Mouse (Mus musculus) midbrain, embryonic 12.5 days (tissue): Measurements from ENCODE around the gene Arl5c. TPM values are rescaled to one million over a fixed set of nuclear protein-coding genes. Genes with fewer than 3 reads are reported as not detected.
A peak's percentile ranks its signal among the peaks of the same experiment; 100 is the strongest.

ENCODE experiments used
- ATAC-seq: fragments of 200-750 bp; cut with Nextera tagmentation; 2 replicates; pipeline ENCODE4 v1.8.0; 2017; ENCODE audit warnings: low read depth, moderate TSS enrichment, moderate library complexity; ENCODE audit not compliant: low FRiP score
- H3K27ac ChIP-seq: fragments of 300-500 bp; sonication (generic); replicated peaks from 2 replicates; pipeline ENCODE4 v1.5.1; 2016; ENCODE audit warnings: mild to moderate bottlenecking
- H3K27me3 ChIP-seq: fragments of 300-500 bp; sonication (generic); 2 replicates; pipeline ENCODE4 v1.6.1; 2016; ENCODE audit warnings: mild to moderate bottlenecking
- H3K36me3 ChIP-seq: fragments of 300-500 bp; sonication (generic); 2 replicates; pipeline ENCODE4 v1.6.1; 2016
- H3K4me1 ChIP-seq: fragments of 300-500 bp; sonication (generic); 2 replicates; pipeline ENCODE4 v1.6.1; 2016
- H3K4me2 ChIP-seq: fragments of 300-500 bp; sonication (generic); replicated peaks from 2 replicates; pipeline ENCODE4 v1.6.1; 2016; ENCODE audit warnings: mild to moderate bottlenecking, moderate library complexity
- H3K4me3 ChIP-seq: fragments of 300-500 bp; sonication (generic); 2 replicates; pipeline ENCODE4 v1.5.1; 2016; ENCODE audit warnings: mild to moderate bottlenecking
- H3K9ac ChIP-seq: fragments of 300-500 bp; sonication (generic); replicated peaks from 2 replicates; pipeline ENCODE4 v1.6.1; 2016; ENCODE audit warnings: mild to moderate bottlenecking, moderate library complexity
- H3K9me3 ChIP-seq: fragments of 300-500 bp; sonication (generic); 2 replicates; pipeline ENCODE4 v1.6.1; 2016; ENCODE audit warnings: mild to moderate bottlenecking
- WGBS: fragments of 180-500 bp; shearing (Covaris S2); methylation state at CpG from one replicate; pipeline ENCODE4 v1.1.7; 2016; 5-methylcytosine and 5-hydroxymethylcytosine counted together
- polyA plus RNA-seq: library from polyadenylated mRNA; unstranded; fragments of >200 nt; fragmentation: Nextera tagmentation; extraction: Ambion mirVana; gene quantifications from 2 replicates; pipeline ENCODE4 v1.2.1, GENCODE M21; 2016

Arl5c gene
- polyA plus RNA-seq, result 6.3 and 7.4 TPM in 2 replicates

DNA sequence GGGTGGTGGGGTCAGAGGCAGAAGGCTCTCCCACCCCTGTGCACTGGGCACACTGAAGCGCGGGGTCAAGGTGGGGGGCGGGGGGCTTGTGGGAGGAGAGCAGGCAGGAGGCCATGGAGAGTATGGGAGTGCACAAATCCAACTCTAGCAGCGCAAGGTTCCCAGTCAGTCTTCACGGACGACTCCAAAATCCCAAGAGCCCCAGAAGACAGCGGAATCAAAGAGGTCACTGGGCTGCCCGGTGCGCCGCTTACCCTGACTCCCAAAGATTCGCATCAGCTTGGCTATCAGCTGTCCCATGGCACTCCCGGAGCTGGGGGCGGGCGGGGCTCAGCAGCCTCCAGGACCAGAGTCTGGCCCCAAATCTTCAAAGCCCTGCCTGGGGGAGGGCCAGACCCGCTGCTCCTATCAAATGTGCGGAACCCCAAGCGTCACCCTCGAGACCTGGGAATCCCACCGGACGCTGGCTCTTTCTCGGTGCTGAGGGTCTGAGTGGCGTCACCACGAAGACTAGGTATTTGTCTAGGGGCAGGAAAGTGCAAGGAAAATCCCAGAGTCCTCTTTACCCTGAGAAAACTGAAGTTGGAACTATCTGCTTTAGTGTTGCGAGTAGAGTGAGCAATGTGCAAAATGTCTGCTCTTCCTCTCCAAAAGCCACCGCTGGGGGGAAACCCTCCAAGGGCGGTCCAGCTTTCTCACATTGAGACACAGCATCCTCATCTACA lies at the start of gene Arl5c:
Gene Arl5c (minus strand): TSS at position 618 of the 725 bp plus-strand sequence.
- H3K9me3 ChIP-seq, result no peaks in the 10 kb centered on the region
- peak; percentile 27; the same call in 1 of the 2 replicates for ATAC-seq
- H3K4me3 ChIP-seq, result peak within 1 kb of the TSS; percentile 47
- H3K27me3 ChIP-seq, result peaks cover 31% of the 10 kb centered on the region
- no peaks in the 10 kb centered on the region for H3K36me3 ChIP-seq
- H3K9ac ChIP-seq, result peak within 1 kb of the TSS; percentile 40
- WGBS, result under 1% methylated on average over 26 of the region's 26 CpGs
- H3K27ac ChIP-seq, result no peak within 1 kb of the TSS
- H3K4me1 ChIP-seq, result peaks cover 19% of the 10 kb centered on the region
- peak within 1 kb of the TSS; percentile 69 for H3K4me2 ChIP-seq

- H3K27me3 ChIP-seq, result peaks cover 45% of the 10 kb centered on the region
- WGBS, result 63% methylated on average over 4 of the region's 4 CpGs
- H3K4me2 ChIP-seq, result no peak overlapping the region
- H3K9me3 ChIP-seq, result no peaks in the 10 kb centered on the region
- H3K9ac ChIP-seq, result no peak overlapping the region
- ATAC-seq, result no peak
- no peaks in the 10 kb centered on the region for H3K36me3 ChIP-seq
- no peak overlapping the region for H3K4me3 ChIP-seq
- H3K4me1 ChIP-seq, result no peaks in the 10 kb centered on the region; the same call in 1 of the 2 replicates
- H3K27ac ChIP-seq, result no peak overlapping the region
These were observed 49.6 kb upstream of the Arl5c start for GRCm38 (mm10) chr11:98045596-98045995.

DNA sequence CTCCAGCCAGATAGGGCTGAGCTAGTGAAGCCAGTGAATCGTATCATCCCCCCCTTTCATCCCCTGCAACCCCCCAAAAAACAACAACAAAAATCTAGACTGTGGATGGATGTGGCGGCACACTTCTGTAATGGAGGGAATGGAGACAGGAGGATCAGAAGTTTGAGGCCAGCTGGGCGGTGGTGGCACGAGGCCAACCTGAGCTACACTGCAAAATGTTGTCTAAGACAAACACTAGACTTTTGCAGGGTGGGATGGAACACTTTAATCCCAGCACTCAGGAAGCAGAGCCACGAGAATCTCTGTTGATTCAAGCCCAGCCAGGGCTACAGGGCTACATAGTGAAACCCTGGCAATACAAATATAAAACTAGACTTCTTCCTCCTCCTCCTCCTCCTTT lies 48.1 kb upstream of the Arl5c start:
- H3K36me3 ChIP-seq, result no peaks in the 10 kb centered on the region
- H3K4me3 ChIP-seq, result no peak overlapping the region
- peaks cover 29% of the 10 kb centered on the region for H3K27me3 ChIP-seq
- H3K4me1 ChIP-seq, result no peaks in the 10 kb centered on the region
- 68% methylated on average over 5 of the region's 5 CpGs for WGBS
- no peaks in the 10 kb centered on the region for H3K9me3 ChIP-seq
- ATAC-seq, result no peak
- no peak overlapping the region for H3K27ac ChIP-seq
- H3K9ac ChIP-seq, result no peak overlapping the region
- no peak overlapping the region for H3K4me2 ChIP-seq

DNA sequence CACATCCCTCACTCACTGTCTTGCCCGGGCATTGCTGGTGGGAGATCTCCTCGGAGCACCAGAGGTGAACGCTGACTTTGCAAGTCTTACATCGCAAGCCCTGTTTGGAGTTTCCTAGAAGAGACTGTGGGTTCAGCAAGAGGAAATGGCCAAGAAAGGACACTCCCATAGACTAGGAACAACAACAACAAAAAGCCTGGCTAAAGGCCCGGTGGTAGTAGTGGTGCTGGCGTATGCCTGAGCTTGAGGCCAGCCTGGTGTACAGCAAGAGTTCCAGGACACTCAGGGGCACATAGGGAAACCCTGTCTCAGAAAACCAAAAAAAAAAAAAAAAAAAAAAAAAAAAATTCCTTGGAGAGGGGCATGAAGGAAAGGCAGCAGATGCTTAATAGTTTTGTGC lies 46.8 kb upstream of the Arl5c start:
- Histone ChIP-seq H3K4me1 (no peaks in the 10 kb centered on the region), H3K36me3 (no peaks in the 10 kb centered on the region), H3K27me3 (peaks cover 18% of the 10 kb centered on the region), H3K9me3 (no peaks in the 10 kb centered on the region), H3K4me3 (no peak overlapping the region), H3K9ac (no peak overlapping the region), H3K27ac (no peak overlapping the region), H3K4me2 (no peak overlapping the region)
- ATAC-seq, result no peak
- WGBS, result 89% methylated on average over 6 of the region's 6 CpGs

DNA sequence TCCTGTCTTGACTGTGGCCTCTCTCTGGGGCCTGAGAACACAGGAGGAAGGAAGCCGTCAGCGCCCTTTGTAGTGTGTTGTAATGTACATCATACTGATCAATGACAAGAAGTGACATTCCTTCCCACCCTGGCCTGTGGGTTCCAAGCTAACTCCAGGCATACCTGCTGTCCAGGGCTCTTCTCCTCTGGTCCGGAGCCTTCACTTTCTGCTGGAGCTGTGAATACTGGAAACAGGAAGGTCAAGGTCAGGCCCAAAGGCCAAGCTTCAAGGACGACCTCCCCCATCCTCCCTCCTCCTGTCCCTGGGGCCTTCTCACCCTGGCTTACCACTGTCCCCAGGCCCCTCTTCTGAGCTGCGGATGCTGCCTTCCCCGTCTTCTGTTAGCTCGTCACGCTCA lies 45.0 kb upstream of the Arl5c start:
- Histone ChIP-seq H3K9me3 (no peaks in the 10 kb centered on the region), H3K4me1 (peaks cover 7% of the 10 kb centered on the region), H3K9ac (no peak overlapping the region), H3K27ac (no peak overlapping the region), H3K4me3 (no peak overlapping the region), H3K4me2 (no peak overlapping the region), H3K36me3 (no peaks in the 10 kb centered on the region), H3K27me3 (peaks cover 31% of the 10 kb centered on the region)
- ATAC-seq, result no peak
- 72% methylated on average over 8 of the region's 8 CpGs for WGBS

- H3K4me2 ChIP-seq, result no peak overlapping the region
- WGBS, result 64% methylated on average over 14 of the region's 14 CpGs
- H3K36me3 ChIP-seq, result no peaks in the 10 kb centered on the region
- no peak overlapping the region for H3K9ac ChIP-seq
- no peaks in the 10 kb centered on the region for H3K9me3 ChIP-seq
- no peak overlapping the region for H3K4me3 ChIP-seq
- no peak for ATAC-seq
- H3K27ac ChIP-seq, result no peak overlapping the region
- H3K4me1 ChIP-seq, result peaks cover 23% of the 10 kb centered on the region
- peaks cover 27% of the 10 kb centered on the region for H3K27me3 ChIP-seq
These were observed 41.9 kb upstream of the Arl5c start for GRCm38 (mm10) chr11:98037871-98038270.

DNA sequence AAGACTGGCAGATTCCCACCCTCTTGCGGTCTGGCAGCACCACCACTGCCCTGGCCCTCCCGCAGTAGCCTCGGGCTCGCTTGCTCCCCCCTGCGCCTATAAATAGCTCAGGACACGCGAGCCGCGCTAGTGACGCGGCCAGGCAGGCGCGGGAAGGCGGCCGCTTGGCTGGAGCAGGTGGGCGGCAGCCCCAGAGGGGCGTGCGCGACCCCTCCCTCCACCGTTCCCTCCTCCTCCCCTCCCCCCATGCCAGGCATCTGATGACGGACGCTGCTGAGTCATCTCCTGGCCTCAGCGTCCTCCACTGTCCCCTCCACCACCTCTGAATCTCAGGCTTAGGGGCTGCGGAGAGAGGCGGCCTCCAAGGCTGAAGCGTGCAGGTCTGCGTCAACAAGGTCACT lies 40.0 kb upstream of the Arl5c start:
- Histone ChIP-seq H3K27ac (no peak overlapping the region), H3K4me2 (peak overlapping the region; percentile 75), H3K9ac (peak overlapping the region; percentile 49), H3K36me3 (peaks cover 3% of the 10 kb centered on the region), H3K9me3 (no peaks in the 10 kb centered on the region), H3K27me3 (peaks cover 27% of the 10 kb centered on the region), H3K4me3 (peak overlapping the region; percentile 40), H3K4me1 (peaks cover 23% of the 10 kb centered on the region)
- peak; percentile 62; the same call in 1 of the 2 replicates for ATAC-seq
- under 1% methylated on average over 27 of the region's 27 CpGs for WGBS

GRCm38 (mm10) chr11:98034840-98035239 lies 38.9 kb upstream of the Arl5c start:
- Histone ChIP-seq H3K4me2 (no peak overlapping the region; the same call in 1 of the 2 replicates), H3K36me3 (peaks cover 14% of the 10 kb centered on the region), H3K27me3 (peaks cover 27% of the 10 kb centered on the region), H3K9me3 (no peaks in the 10 kb centered on the region), H3K9ac (no peak overlapping the region), H3K27ac (peak overlapping the region; percentile 58; the same call in 1 of the 2 replicates), H3K4me3 (no peak overlapping the region), H3K4me1 (peaks cover 23% of the 10 kb centered on the region)
- WGBS, result 19% methylated on average over 4 of the region's 4 CpGs
- ATAC-seq, result peak; percentile 28; the same call in 1 of the 2 replicates

- peaks cover 27% of the 10 kb centered on the region for H3K27me3 ChIP-seq
- H3K9ac ChIP-seq, result no peak overlapping the region
- WGBS, result 88% methylated on average over 5 of the region's 5 CpGs
- H3K4me1 ChIP-seq, result peaks cover 23% of the 10 kb centered on the region
- no peak overlapping the region for H3K4me2 ChIP-seq
- ATAC-seq, result no peak
- H3K27ac ChIP-seq, result no peak overlapping the region
- peaks cover 21% of the 10 kb centered on the region for H3K36me3 ChIP-seq
- no peak overlapping the region for H3K4me3 ChIP-seq
- no peaks in the 10 kb centered on the region for H3K9me3 ChIP-seq
These were observed 38.1 kb upstream of the Arl5c start for GRCm38 (mm10) chr11:98034061-98034460.

DNA sequence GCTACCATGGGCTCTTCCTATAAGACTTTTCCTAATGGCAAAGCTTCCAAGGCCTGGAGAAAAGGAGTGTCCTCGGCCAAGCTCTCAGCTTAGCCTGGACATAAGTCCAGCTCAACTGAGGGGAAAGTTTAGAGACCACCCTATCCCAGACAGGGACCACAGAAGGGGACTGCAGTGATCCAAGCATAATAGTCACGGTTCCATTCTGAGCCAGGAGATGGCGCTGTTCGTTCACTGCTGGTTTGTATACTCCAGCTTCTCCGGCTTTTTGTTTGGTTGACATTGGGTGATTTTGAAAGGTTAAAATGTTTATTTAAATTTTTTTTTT lies 35.4 kb upstream of the Arl5c start:
- 6% methylated on average over 5 of the region's 5 CpGs for WGBS
- ATAC-seq, result no peak
- Histone ChIP-seq H3K4me2 (no peak overlapping the region), H3K27me3 (peaks cover 12% of the 10 kb centered on the region), H3K4me1 (peaks cover 33% of the 10 kb centered on the region), H3K9me3 (no peaks in the 10 kb centered on the region), H3K4me3 (no peak overlapping the region), H3K9ac (no peak overlapping the region), H3K27ac (no peak overlapping the region), H3K36me3 (peaks cover 31% of the 10 kb centered on the region)

DNA sequence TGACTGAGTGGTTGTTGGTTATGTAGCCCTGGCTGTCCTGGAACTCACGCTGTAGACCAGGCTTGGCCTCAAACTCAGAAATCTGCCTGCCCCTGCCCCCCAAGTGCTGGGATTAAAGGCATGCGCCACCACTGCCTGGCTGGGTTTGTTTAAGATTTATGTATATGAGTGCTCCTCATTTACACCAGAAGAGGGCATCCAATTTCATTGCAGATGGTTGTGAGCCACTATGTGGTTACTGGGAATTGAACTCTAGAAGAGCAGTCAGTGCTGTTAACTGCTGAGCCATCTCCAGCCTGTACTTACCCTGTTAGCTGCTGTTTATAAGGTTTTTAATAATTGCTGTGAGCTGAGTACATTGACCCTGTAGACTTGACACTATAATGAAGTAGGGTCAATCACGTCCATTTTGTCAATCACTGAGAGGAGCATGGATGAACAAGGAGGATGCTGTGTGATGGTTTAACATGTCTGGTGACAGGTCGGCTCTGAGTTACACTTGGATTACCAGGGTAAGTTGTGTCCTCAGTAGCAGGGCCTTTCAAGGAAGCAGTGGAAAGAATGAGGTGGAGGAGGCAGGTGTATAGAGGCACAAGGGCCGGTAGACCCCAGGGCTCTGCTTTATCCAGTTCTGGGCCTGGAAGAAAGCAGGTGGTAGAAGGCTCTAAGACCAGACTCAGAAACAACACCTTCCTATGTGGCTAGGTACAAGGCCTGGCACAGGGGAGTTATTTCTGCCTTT lies 34.9 kb upstream of the Arl5c start:
- Histone ChIP-seq H3K27ac (no peak overlapping the region), H3K9me3 (no peaks in the 10 kb centered on the region), H3K4me2 (no peak overlapping the region), H3K27me3 (peaks cover 7% of the 10 kb centered on the region), H3K4me1 (peaks cover 31% of the 10 kb centered on the region), H3K9ac (no peak overlapping the region), H3K36me3 (peaks cover 31% of the 10 kb centered on the region), H3K4me3 (no peak overlapping the region)
- ATAC-seq, result no peak
- 56% methylated on average over 5 of the region's 5 CpGs for WGBS

- Histone ChIP-seq H3K4me3 (peak overlapping the region; percentile 100), H3K4me2 (peak overlapping the region; percentile 93), H3K9me3 (no peaks in the 10 kb centered on the region), H3K9ac (peak overlapping the region; percentile 98), H3K27me3 (no peaks in the 10 kb centered on the region), H3K27ac (no peak overlapping the region; the same call in 1 of the 2 replicates), H3K4me1 (peaks cover 27% of the 10 kb centered on the region), H3K36me3 (peaks cover 31% of the 10 kb centered on the region)
- no peak for ATAC-seq
- WGBS, result 30% methylated on average over 7 of the region's 7 CpGs
These were observed 31.8 kb upstream of the Arl5c start for GRCm38 (mm10) chr11:98027785-98028184.
